Mouse (Mus musculus): ENCODE measurements around the gene Gm10300.

- no peak for TF ChIP-seq CTCF (conservative IDR thresholded peaks at IDR 0.05 in 1 of 2, IDR thresholded peaks at IDR 0.05 in 1 of 2; ENCODE audit: low read depth in 2 of 2, low read length in 2 of 2)
- TF ChIP-seq USF2 (conservative IDR thresholded peaks at IDR 0.05; ENCODE audit: low read depth, low read length): no peak
- TF ChIP-seq E2F4 (IDR thresholded peaks at IDR 0.05; ENCODE audit: insufficient replicate concordance, low read depth, low read length): no peak
These were observed 48.6 kb upstream of the Gm10300 start for GRCm38 (mm10) chr4:132025738-132026527.

Measured in CH12.LX (cell line).